Mouse (Mus musculus) adrenal gland, adult 8-10 months (tissue): ENCODE data around the gene Olfml2b. TPM values are rescaled to one million over a fixed set of nuclear protein-coding genes. Genes with fewer than 3 reads are reported as not detected.
A peak's percentile ranks its signal among the peaks of the same experiment; 100 is the strongest.

ENCODE experiments used
- DNase-seq: peaks from one replicate; pipeline ENCODE4 v3.0.0; 2022
- total RNA-seq, 4 experiments: library from RNA; stranded (reverse); gene quantifications; 2 replicates each; pipeline ENCODE4 v1.2.4; 2022

The Olfml2b gene
- total RNA-seq, 4 experiments from 2014 or later, result 3.3 to 5.9 (median 4.6) TPM

DNA sequence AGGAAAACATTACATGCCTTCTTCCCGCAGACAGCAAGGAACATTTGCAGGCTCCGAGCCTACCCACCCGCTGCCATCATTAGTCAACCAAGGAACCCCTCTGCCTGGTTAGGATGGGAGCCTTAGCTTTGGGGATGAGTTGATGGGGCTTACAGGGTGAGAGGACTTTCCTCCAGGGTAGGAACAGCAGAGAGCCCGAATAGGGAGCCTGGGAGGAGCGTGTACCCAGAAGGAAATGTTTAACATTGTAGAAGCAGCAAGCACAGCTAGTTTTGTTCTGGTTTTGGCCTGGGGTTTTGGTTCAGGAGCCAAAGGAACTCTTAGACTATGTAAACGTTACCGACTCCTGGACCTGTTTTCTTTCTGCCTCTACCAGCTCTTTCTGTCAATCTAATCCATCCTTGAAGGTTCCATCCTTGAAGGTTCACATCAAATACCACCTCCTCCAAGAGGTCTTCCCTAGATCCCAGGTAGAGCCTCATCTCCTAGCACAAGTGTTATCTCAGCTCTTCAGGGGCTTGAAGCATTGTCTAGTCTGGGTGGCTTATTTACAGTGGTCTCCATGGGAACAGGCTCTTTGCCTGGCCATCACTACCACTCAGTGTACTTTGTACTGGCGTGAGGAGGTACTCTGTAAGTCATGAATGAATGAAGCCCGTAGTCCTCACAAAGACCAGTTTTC, 2.4 kb downstream of the Olfml2b start:
- DNase-seq, result no peak

DNA sequence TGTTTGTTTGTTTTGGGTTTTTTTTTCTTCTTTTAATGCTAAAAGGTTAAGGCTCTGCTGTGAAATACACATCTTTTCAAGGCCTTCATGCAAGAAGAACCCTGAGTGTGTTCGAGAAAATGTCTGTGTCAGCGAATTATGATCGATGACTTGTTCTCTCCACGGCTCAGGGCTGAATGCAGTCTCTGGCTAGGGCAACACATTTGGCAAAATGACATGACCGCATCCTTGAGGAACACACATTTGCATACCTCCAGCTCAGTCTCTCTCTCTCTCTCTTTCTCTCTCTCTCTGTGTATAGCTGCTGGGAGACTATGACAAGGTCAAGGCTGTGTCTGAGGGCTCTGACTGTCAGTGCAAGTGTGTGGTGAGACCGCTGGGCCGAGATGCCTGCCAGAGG, 3.0 kb downstream of the Olfml2b start:
- DNase-seq, result peak; percentile 75

DNA sequence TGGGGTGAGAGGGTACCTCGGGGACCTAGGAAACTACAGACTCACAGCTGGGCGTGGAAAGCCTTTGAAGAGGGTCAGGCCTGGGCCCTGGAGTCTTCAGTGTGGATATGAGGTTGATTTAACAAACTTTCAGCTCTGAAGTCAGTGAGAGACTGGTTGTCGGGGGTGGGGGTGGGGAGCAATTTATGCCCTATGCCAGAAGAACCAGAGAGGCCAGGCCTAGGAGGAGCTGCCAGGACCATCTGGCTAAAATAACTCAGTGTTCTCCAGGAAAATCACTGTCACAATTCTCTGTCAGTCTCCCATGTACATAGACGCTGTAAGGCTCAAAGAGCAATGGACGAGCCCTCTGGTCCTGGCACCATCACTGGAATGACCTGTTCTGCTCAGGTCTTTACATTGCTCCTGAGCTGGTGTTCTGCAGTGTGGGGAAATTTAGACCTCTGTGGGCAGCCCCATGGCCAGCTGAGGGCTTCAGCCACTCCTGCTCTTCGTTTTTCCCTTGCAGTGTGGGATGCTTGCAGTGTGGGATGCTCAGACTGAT, 3.7 kb downstream of the Olfml2b start:
- no peak for DNase-seq

DNA sequence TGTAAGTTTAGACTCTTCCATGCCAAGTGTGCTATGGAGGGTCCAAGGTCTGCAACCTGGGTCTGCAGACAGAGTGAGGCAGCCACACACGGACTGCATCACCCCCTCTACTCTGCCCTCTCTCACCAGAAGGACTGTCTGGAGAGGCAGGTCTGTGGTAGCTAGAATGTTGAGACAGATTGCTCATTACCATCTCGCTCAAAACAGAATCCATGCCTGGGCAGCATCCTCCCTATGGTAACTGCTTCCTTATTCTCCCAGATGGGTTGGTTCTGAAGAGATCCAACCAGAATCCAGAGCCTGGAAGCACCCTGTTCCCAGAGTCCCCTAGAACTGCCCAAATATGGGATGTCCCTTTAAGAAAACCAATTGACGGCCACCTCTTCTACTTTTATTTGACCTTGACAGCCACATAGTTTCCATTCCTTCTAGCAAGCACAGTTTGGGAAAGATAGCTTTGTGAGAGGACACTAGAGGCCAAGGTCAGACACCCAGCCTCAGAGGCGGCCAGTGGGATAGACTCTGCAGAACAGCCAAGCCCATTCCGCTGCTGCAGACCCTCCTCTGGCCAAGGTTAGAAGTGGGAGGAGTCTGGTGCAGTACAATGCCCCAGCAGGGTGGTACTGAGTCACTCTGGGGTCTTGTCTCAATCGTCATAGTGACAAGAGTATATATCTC, 6.9 kb downstream of the Olfml2b start:
- DNase-seq, result peak; percentile 43

DNA sequence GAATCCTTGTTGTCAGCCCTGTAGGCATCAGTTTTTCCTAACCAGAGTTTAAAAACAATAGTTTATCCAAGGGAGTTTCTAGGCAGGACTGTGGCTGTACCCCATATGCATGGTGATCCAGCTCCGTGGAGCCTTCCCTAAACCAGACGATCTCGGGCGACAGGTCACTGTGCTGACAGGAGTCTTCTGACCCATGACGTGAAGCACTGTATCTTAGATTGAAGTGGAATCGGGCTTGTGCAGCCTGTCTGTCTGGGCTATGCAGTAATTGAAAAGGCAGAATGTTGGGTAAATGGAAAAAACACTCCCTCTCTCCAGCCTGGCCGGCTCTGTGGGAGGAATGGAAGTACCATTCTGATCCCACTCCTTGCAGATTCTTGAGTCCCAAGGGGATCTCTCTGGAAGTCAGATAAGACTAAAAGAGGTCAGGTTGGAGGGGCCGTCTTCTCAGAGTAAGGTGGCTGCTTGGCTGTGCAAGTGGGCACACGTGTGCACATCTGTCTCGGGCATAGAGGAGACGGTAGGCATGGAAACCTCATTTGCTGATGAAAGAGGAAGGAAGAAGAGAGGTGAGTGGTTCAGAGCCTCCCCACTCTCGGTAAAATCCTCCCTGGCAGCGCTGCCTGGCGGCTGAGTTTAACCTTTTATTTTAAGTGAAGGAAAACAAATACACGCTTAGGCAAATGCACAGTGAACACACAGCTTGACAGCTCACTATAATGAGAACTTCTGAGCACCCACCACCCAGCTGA, 7.8 kb downstream of the Olfml2b start:
- no peak for DNase-seq

DNA sequence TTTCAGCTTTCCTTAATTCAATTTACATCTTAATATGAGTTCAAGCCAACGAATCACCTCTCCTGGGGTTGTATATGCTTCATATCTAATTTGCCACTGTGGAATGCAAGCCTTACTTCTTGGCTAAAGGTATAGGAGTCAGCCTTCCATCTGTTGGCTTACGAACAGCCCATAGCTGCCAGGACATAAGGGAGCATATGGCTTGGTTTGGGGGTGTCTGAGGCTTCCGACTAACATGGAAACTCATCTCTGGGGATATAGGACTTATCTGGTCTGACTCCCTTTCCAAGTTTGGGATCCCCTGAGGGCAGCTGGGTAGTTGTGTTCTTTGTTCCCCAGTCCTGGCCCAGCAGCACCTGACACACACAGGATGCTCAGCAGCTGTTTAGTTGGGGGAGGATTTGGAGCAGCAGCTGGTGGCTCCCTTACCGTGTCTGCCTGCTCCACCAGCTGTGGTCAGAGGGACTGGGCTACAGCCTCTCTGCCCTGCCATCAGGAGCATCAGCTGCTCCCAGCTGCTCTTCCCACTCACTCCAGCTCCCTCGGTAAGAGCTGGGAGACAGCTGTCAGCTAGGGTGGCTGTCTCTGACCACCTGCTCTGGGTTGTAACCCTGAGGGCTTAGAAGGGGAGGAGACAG, 11.1 kb downstream of the Olfml2b start:
- no peak for DNase-seq

DNA sequence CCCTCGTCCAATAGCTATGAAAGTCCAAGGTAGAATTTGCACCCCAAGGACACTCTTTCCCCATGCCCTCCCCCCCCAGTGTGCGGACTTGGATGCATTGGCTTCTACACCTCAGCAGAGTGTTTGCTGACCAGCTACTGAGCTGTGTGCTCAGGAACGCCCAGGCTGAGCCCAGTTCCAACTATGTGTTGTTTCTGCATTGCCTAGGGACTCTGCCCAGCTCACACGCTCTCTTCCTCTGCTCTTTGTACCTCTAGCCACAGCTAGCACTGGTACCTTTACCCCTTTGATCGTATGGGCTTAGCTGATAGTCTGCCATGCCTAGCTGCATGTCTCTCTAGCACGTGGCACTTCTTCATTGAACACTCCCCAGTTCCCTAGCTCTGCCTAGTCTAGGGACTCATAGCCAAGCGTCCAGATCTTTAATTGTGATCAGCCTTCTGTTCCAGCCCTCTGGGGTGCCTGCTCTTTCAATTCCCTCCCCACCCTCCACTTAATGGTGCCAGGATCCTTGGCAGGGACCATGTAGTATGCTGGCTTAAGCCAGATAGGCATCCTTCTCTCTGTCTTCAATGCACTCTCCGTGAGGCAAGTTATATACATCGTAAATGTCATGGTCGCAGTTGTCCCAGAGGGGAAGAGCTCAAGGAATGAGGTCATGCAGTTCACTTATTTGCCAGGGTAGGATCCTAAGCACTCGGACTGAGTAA, 12.3 kb downstream of the Olfml2b start:
- DNase-seq, result no peak

DNA sequence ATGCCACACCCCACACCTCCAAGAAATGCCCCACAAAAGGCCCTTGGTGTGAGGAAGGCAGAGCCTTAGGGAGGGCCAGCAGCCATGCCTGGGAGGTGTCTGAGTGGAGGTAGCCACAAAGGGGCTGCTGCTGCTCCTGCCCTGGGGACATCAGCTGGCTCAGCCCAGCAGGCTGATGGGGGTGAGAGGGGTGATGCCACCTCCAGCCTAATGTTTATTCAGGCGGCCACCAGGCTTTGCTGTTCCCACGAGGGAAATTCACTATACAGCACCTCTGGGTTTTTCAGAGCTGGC, 12.8 kb downstream of the Olfml2b start:
- DNase-seq, result no peak

DNA sequence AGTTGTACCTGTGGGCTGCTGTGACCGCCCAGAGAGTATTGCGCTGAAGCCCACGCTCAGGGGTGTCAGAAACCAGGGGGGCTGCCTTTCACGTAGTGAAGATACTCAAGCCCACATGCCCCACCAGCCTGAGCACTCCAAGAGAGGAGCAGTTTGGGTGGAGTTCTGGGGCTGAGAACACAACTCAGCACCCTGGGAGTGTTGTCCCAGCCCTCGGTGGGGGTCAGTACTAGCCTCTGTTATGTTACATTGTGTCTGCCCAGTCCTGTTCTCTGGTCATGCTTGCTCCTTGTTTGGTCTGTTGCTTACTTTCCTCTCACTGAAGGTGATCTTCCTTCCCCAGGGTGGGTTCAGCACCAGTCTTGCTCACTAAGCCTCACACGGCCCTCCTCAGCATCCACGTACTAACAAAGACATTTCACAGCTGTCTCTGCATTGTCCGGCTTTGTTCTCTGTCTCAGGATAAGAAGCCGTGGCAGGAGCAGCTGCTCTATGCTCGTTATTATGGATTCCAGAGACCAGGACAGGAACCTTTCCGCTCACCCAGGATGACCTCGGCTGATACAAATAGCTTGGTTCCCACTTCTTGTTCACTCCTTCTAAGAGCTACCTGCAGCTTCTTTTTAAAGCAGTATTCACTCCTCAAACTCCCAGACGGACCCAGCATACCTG, 13.4 kb downstream of the Olfml2b start:
- DNase-seq, result no peak

DNA sequence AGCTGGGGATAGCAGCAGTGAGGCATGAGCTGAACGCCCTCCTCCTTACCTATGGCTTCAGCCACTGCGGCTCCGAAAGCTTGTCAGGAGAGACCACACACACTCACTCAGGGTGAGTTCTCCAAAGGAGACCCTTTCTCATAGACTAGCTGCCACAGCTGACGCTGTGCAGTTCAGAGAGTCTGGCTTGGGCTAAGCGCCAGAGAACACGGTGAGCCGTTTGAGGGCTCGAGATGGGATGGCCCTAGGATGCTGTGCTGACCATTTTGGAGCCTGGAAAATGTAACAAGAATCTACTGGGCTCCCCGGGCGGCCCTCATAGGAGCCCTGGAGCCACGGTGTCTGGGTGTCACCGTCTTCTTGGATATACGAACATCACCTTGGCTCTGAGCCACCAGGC, 14.9 kb downstream of the Olfml2b start:
- DNase-seq, result no peak

DNA sequence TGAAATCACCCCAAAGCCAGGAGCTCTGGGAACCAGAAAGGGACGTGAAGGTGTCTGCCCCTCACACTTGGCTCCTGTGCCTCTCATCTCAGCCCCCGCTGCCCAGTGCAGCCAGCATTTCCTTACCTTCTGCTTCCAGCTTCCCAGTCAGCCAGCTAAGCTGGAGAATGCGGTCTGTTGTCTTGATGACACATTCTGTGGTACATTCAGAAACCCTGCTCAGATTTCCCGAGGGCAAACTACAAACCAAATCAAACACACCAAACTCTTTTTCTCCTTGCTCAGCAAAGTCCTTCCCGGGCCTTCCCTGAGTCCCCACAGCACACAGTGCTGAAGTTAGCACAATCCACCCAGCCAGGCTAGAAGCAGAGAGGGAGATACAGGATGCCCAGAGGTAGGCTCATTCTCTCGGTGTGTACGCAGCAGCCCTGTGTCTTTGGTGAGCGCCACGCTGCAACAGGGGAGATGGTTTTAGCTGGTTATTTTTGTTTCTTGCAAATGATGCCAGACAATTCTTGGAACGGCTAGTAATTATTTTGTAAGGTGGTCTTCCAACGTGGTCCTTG, 20.4 kb downstream of the Olfml2b start:
- no peak for DNase-seq

DNA sequence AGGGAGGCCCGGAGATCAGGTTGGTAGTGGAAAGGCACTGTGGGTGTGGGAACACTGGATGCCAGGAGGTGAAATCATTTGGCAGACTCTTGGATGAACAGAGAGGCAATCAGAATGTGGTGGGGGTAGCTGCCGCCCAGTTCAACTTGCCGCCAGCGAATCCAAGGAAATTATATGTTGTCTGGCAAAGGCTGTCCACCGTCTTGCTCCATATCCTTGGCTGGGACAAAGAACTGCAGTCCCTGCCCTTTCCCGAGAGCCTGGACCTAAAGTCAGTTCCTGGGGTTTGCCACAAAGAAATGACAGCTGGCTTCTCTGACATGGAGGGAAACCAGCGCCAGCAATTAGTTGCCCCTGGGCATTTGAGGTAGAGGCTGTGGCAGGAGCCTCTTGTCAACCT, 20.9 kb downstream of the Olfml2b start:
- no peak for DNase-seq

DNA sequence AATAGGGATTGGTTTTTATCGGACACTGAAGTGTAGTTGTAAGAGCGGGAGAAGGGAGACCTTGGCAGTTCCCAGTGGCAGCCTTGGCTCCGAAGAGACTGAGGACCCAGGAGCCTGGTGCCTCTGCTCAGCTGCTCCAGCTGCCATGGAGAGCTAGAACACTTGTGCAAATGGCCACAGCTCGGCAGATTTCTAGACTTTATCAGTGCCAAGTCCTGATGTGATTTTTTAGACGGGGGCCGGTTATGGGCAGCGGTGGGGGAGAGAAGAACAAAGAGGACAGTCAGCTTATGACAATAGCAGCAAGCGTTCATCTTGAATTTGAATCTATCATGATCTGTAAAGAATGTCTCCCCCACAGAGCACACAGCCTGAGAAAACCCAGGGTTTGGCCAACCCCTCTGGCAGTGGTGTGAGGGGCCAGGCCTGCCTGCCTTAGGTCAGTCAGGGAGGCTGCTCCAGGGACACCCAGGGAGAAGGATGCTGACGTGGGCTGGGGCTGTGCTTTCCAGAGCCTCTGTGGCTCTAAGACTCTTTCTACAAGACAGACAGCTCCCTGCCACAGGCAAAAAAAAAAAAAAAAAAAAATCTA, 29.9 kb downstream of the Olfml2b start:
- no peak for DNase-seq

DNA sequence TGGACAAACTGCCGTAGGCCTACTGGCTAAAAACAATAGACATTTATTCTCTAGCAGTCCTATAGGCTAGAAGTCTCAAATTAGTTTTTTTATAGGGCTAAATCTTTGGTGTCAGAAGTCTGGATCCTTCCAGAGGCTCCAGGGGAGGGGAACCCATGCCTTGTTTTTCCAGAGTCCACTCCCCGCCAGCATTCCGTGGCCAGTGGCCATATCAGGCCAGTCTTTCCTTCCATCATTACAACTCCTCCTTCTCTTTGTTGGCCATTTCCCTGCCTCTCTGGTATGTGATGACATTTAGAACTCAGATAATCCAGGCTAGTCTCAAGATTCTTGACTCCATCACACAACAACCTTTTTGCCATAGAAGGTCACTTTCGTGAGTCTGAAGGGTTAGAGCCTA, 33.3 kb downstream of the Olfml2b start:
- no peak for DNase-seq

DNA sequence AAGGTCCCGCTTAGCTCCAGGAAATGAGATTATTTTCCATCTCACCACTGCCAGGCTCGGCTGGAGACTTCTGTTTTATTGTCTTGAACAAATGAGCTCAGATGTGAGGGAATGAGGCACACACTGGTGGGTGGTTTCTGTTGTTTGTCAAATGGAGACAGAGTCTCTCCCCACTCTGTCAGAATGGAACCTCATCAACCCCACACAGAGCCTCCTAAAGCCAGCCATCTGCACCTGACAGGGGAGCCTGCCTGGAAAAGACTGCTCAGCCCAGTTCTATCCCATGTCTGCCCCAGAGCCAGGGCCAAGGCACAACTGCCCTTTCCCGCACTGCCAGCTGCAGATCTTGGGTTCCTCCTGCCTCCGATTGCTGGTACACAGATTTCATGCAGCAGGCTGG, 34.5 kb downstream of the Olfml2b start:
- DNase-seq, result no peak

DNA sequence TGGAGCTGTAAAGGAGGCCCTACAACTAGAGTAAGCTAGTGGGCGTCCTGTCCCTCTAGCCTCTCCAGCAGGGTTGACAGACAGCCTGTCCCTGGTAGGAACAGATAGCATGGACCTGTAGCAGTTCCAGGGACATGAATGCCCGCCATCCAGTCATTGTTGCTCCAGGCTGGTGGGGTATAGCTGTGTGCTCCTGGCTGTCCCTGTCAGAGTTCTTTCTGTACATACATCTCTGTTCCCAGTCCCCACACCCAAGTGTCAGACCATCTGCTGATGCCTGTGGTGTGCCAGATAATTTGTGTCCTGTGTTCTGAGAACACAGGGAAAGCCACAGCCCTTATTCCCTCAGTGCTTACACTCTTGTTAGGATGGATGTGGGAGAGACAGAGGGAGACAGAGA, 35.3 kb downstream of the Olfml2b start:
- no peak for DNase-seq

DNA sequence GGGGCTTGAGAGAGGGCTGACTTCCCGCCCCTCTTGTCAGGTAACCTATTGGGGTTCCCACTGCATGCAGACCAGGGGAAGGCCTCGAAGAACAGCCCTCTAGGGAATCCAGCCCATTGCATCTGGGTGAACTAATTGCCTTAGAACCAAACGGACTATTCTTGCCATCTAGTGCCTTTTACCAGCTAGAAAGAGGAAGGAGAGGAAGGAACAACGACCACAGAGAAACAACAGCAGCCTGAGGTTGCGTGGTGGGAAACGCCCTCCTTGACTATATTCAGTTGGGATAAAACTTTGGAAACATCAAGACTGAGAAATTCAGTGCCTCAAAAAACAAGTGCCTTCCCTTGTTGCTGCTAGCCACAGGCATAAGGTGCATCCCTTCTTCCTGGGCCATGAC, 39.5 kb downstream of the Olfml2b start:
- no peak for DNase-seq

DNA sequence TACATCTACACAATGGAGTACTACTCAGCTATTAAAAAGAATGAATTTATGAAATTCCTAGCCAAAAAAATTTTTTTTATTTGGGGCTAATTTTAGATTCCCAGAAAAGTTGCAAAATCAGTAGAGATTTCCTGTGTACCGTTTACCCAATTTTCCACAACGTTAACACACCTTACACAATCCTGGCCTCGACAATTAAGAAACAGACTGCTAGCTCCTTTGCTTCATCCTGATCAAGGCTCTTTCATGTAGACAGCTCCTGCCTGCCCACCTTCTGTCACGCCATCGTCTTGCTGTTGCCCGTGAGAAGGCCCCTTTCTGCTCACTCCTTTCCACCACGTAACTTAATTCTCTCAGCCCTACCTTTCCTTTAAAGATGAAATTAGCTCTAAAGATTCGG, 45.4 kb downstream of the Olfml2b start:
- DNase-seq, result no peak

DNA sequence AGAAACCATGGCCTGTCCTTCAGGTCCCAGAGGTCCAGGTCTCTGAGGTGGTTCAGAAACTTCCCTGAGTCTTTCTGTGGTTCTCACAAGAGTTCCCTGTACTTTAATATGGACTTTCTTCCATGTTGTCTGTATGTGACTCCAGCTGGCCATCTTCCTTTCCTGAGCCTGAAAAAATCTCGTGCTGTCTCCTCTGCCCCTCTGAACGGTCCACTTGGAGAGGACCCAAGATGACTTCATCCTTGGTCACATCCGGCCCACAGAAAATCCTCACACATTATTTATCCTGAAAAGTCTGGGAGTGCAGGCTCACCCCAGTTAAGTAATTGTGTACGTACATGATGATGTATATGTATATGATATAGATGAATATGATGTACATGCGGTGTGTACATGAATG, 47.0 kb downstream of the Olfml2b start:
- no peak for DNase-seq

DNA sequence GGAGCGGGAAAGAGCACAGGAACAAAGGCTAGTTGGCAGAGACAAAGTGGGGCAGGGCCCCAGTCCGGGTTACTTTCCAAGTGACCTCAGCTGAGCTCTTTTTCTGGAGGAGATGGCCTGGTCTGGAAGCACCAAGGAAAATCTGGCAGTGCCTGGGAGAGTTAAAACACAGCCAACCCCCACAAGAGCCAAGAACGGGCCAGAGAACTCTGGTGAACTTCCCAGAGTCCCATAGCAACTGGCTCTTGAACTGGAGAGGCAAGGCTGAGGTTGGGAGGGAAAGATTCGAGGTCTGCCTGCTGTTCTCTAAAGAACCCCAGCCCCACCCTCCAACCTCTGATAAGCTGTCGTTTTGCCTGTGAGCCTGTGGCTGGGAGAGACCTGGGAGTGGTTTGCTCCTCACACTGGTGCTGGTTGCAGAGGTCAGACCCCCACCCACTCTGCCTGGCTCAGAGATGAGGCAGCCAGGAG, 50.5 kb downstream of the Olfml2b start:
- DNase-seq, result peak; percentile 37

DNA sequence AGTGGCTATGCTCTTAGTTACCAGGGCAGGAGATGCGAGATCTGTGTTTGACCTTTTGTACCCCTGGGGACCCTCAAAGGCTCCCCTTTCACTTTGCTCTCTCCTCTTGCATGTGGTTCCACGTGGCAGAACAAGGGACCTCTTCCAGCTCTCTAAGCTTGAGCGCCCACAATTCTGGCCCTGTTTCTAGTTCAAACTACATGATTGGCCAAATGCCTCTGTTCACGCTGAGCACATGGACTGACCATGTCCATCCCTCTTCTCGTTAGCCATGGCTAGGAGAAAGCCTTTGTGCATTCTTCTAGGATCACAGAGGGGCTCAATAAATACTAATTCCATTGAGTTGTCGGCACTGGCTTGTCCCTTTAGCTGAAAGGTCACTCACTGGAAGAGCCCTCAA, 51.0 kb downstream of the Olfml2b start:
- no peak for DNase-seq
